Mouse (Mus musculus) spleen, postnatal 0 days (tissue): ENCODE results near the gene Olfr1265. TPM values are rescaled to one million over a fixed set of nuclear protein-coding genes. Genes with fewer than 3 reads are reported as not detected.

Experiments used
- polyA plus RNA-seq: library from polyadenylated mRNA; unstranded; fragments of >200 nt; fragmentation: Nextera tagmentation; extraction: Ambion mirVana; gene quantifications from 2 replicates; pipeline ENCODE4 v1.2.1, GENCODE M21; 2015

Olfr1265 gene
- not detected in 2 replicates for polyA plus RNA-seq

DNA sequence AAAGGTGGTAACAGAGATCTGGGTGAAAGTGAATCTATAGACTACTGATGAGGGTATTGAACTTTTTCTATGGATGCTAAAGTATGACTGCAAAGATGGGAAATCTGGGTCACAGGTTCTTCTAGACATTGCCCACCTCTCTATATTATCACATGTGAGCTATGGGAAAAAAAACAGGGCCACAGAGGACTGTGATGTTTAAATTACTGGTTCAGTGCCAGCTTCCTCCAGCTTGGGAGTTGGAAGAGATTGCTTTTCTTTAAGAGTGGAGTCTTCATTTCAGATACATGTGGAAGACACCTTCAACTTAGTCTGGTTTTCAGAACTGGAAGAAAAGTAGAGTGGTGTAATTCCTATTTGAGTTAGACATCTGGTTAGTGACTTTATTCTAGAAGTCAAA, at the start of gene Olfr1265:
TSS of gene Olfr1265 (plus strand) at position 301 of the 400 bp plus-strand sequence.

DNA sequence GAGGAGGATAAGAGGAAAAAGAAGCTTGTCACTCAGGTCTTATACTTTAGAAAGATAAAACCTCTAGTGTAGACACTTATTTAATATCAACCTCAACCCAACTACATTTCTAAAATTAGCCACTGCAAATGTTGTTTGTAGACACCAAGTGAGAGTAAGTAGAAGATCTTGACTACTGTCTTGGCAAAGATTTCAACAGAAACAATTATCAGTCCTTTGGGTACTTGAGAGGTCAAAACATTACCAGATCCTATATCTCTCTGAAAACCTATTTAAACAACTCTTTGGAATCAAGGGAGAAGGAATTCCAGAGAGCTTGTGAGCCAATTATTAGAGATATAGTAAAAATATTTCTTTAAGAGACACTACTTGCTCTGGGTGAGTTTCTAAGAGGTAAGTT, 44.2 kb upstream of the Olfr1265 start, which contains the start of gene Olfr1261:
TSS of gene Olfr1261 (plus strand) at position 301 of the 400 bp plus-strand sequence.

DNA sequence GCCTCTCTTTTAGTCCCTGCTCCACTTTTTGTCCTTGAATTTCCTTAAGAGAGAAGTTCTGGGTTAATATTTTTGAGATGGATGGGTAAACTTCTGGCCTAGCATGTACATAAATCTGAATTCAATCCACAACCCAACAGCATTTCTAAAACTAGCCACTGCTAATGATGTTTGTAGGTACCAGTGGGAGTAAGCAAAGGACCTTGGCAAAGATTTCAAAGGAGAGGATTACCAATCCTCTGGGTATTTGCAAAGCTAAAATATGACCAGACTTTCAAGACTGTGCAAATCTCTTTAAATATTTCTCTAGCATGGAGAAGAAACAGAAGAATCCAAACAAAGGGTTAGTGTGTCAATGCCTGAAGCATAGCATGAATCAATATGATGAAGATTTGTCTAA, 35.3 kb upstream of the Olfr1265 start, which contains the start of gene Olfr1262:
TSS of gene Olfr1262 (plus strand) at position 301 of the 400 bp plus-strand sequence.

DNA sequence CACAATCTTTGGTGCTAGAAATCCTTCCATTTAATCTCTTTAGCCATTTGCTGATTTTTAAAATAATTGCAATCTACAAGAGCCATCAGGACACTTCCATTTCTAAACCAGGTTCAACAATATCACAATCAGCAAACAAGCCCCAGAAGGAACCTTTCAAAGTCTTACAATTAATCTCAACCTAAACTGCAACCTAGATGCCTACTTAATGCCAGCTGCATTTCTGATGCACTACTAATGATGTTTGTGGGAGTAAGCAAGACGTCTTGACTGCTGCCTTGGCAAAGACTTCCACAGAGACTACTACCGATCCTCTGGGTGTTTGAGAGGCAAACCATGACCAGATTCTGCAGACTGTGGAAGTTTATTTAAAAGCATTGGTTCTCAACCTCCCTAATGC, 23.3 kb upstream of the Olfr1265 start, which contains the start of gene Olfr1263:
TSS of gene Olfr1263 (plus strand) at position 301 of the 400 bp plus-strand sequence.

DNA sequence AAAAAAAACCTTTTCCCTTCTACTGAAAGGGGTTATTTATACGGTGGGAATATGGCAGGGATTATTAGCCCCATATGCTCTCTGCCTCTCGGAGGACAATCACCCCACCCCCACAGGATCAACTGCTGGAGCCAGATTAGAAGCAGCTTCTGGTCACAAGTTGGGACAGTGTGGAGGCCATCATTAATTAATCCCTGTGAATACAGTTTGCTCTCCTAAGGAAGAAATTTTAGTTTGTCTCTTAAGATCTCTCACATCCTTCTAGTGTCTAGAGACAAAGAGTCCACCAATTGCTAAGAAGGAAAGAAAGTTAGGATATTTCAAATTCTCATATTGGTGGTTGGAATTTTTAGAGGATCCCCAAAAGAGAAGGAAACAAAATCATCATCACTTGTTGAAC, 9.7 kb upstream of the Olfr1265 start, which contains the start of gene Olfr1264:
TSS of gene Olfr1264 (minus strand) at position 101 of the 400 bp plus-strand sequence.

DNA sequence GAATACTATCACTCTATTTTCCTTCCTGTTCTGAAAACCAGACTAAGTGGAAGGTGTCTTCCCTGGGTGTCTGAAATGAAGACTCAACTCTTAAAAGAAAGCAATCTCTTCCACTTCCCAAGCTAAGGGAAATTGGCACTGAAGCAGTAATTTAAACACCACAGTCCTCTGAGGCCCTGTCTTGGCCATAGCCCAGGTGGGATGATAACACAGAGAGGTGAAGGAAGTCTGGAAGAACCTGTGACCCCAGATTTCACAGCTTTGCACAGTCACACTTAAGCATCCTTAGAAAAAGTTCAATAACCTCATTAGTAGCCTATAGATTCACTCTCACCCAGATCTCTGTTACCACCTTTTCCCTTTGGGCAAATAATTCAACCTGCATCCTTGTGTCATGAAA, 28.4 kb downstream of the Olfr1265 start, which contains the start of gene Olfr140:
TSS of gene Olfr140 (minus strand) at position 101 of the 400 bp plus-strand sequence.

Other genes starting within 250 kb of the Olfr1265 start
- gene Olfr1254, start 241.7 kb upstream of the Olfr1265 start, polyA plus RNA-seq = not detected in 2 replicates
- not detected in 2 replicates for gene Olfr1255, start 223.3 kb upstream of the Olfr1265 start, polyA plus RNA-seq
- not detected in 2 replicates for gene Olfr1256, start 193.8 kb upstream of the Olfr1265 start, polyA plus RNA-seq
- gene Olfr48, start 187.1 kb upstream of the Olfr1265 start, polyA plus RNA-seq = not detected in 2 replicates
- gene Olfr1257, start 156.9 kb upstream of the Olfr1265 start, polyA plus RNA-seq = not detected in 2 replicates
- not detected in 2 replicates for gene Olfr1258, start 108.0 kb upstream of the Olfr1265 start, polyA plus RNA-seq
- gene Olfr1259, start 86.7 kb upstream of the Olfr1265 start, polyA plus RNA-seq = not detected in 2 replicates
- not detected in 2 replicates for gene Olfr1260, start 61.0 kb upstream of the Olfr1265 start, polyA plus RNA-seq
- not detected in 2 replicates for gene Olfr1261, start 44.1 kb upstream of the Olfr1265 start, polyA plus RNA-seq
- not detected in 2 replicates for gene Olfr1262, start 35.2 kb upstream of the Olfr1265 start, polyA plus RNA-seq
- gene Olfr1263, start 23.2 kb upstream of the Olfr1265 start, polyA plus RNA-seq = not detected in 2 replicates
- not detected in 2 replicates for gene Olfr1264, start 9.8 kb upstream of the Olfr1265 start, polyA plus RNA-seq
- gene Olfr140, start 28.3 kb downstream of the Olfr1265 start, polyA plus RNA-seq = not detected in 2 replicates
- gene Olfr1269, start 86.1 kb downstream of the Olfr1265 start, polyA plus RNA-seq = not detected in 2 replicates
- gene Olfr32, start 107.0 kb downstream of the Olfr1265 start, polyA plus RNA-seq = not detected in 2 replicates
- not detected in 2 replicates for gene Olfr1270, start 117.8 kb downstream of the Olfr1265 start, polyA plus RNA-seq
- not detected in 2 replicates for gene Olfr1506, start 189.2 kb downstream of the Olfr1265 start, polyA plus RNA-seq
- gene Olfr142, start 222.3 kb downstream of the Olfr1265 start, polyA plus RNA-seq = not detected in 2 replicates
- not detected in 2 replicates for gene Olfr1271, start 235.7 kb downstream of the Olfr1265 start, polyA plus RNA-seq